Mouse (Mus musculus): ENCODE measurements around the gene Nup153. TPM values are rescaled to one million over a fixed set of nuclear protein-coding genes. Genes with fewer than 3 reads are reported as not detected.

Nup153 gene
- 413 TPM for total RNA-seq (2023)

GRCm38 (mm10) chr13:46727837-46728268 is at the start of gene Nup153:
TSS of gene Nup153 (minus strand) at chr13:46727940.

GRCm38 (mm10) chr13:46669048-46669619 is 58.6 kb downstream of the Nup153 start, which contains the start of gene Fam8a1:
TSS of gene Fam8a1 (plus strand) at chr13:46669522.

Other genes starting within 250 kb of the Nup153 start
- 5.3 TPM for gene Cap2, start 226.1 kb downstream of the Nup153 start, total RNA-seq (2023)
- gene Fam8a1, start 58.4 kb downstream of the Nup153 start, total RNA-seq (2023), result 28.8 TPM
- 2.0 TPM for gene Kif13a, start 201.9 kb upstream of the Nup153 start, total RNA-seq (2023)